Mouse (Mus musculus): Measurements from ENCODE around the gene Dnase1l2. TPM values are rescaled to one million over a fixed set of nuclear protein-coding genes. Genes with fewer than 3 reads are reported as not detected.

The Dnase1l2 gene
- polyA plus RNA-seq, 1 experiment, result 18.2 TPM

- TF ChIP-seq POLR2A (IDR thresholded peaks at IDR 0.05; ENCODE audit: control insufficient read depth, extremely low read depth, insufficient read depth, low read length, poor library complexity) (peak; percentile 65), CTCF (IDR thresholded peaks at IDR 0.05; ENCODE audit: borderline replicate concordance, control insufficient read depth, extremely low read depth, insufficient read depth, low read length, poor library complexity) (no peak)
- WGBS, result under 1% methylated on average over 64 of the region's 64 CpGs
- Histone ChIP-seq H3K27me3 (ENCODE audit: control insufficient read depth, insufficient read depth, low read length) (no peaks in the 10 kb centered on the region), H3K4me3 (ENCODE audit: control insufficient read depth, insufficient read depth, low read length) (peak within 1 kb of the TSS; percentile 69), H3K36me3 (ENCODE audit: control insufficient read depth, insufficient read depth, low read length) (peaks cover 21% of the 10 kb centered on the region), H3K27ac (ENCODE audit: control insufficient read depth, insufficient read depth, low read length) (peak within 1 kb of the TSS; percentile 86), H3K4me1 (replicated peaks; ENCODE audit: control insufficient read depth, insufficient read depth, low read length) (peaks cover 9% of the 10 kb centered on the region)
- peak; percentile 89 for DNase-seq
Measured at GRCm38 (mm10) chr17:24414230-24414976, 28.5 kb downstream of the Dnase1l2 start, which contains the start of gene Rnps1. Gene Rnps1 (plus strand): TSS chr17:24414565.

- Histone ChIP-seq H3K4me3 (ENCODE audit: control insufficient read depth, insufficient read depth, low read length) (peak overlapping the region; percentile 61), H3K27me3 (ENCODE audit: control insufficient read depth, insufficient read depth, low read length) (no peaks in the 10 kb centered on the region), H3K27ac (ENCODE audit: control insufficient read depth, insufficient read depth, low read length) (peak overlapping the region; percentile 86), H3K36me3 (ENCODE audit: control insufficient read depth, insufficient read depth, low read length) (peaks cover 21% of the 10 kb centered on the region), H3K4me1 (replicated peaks; ENCODE audit: control insufficient read depth, insufficient read depth, low read length) (peaks cover 9% of the 10 kb centered on the region)
- peak; percentile 50 for DNase-seq
- 0 out of 2 replicates have a peak, but pooled peaks have one; percentile 15 for TF ChIP-seq CTCF (IDR thresholded peaks at IDR 0.05; ENCODE audit: borderline replicate concordance, control insufficient read depth, extremely low read depth, insufficient read depth, low read length, poor library complexity)
- TF ChIP-seq POLR2A (IDR thresholded peaks at IDR 0.05; ENCODE audit: control insufficient read depth, extremely low read depth, insufficient read depth, low read length, poor library complexity), result no peak
- 11% methylated on average over 22 of the region's 22 CpGs for WGBS
Measured at GRCm38 (mm10) chr17:24413557-24414211, 29.2 kb downstream of the Dnase1l2 start.

- Histone ChIP-seq H3K27ac (ENCODE audit: control insufficient read depth, insufficient read depth, low read length) (no peak overlapping the region), H3K36me3 (ENCODE audit: control insufficient read depth, insufficient read depth, low read length) (peaks cover 21% of the 10 kb centered on the region), H3K27me3 (ENCODE audit: control insufficient read depth, insufficient read depth, low read length) (no peaks in the 10 kb centered on the region), H3K4me1 (replicated peaks; ENCODE audit: control insufficient read depth, insufficient read depth, low read length) (no peaks in the 10 kb centered on the region), H3K4me3 (ENCODE audit: control insufficient read depth, insufficient read depth, low read length) (no peak overlapping the region)
- DNase-seq, result no peak
- TF ChIP-seq POLR2A (IDR thresholded peaks at IDR 0.05; ENCODE audit: control insufficient read depth, extremely low read depth, insufficient read depth, low read length, poor library complexity) (no peak), CTCF (IDR thresholded peaks at IDR 0.05; ENCODE audit: borderline replicate concordance, control insufficient read depth, extremely low read depth, insufficient read depth, low read length, poor library complexity) (no peak)
- 96% methylated on average over 12 of the region's 12 CpGs for WGBS
Measured at GRCm38 (mm10) chr17:24407116-24407803, 35.6 kb downstream of the Dnase1l2 start.

GRCm38 (mm10) chr17:24402371-24402770 lies 40.5 kb downstream of the Dnase1l2 start:
- Histone ChIP-seq H3K27me3 (ENCODE audit: control insufficient read depth, insufficient read depth, low read length) (no peaks in the 10 kb centered on the region), H3K4me1 (replicated peaks; ENCODE audit: control insufficient read depth, insufficient read depth, low read length) (no peaks in the 10 kb centered on the region), H3K4me3 (ENCODE audit: control insufficient read depth, insufficient read depth, low read length) (no peak overlapping the region), H3K36me3 (ENCODE audit: control insufficient read depth, insufficient read depth, low read length) (no peaks in the 10 kb centered on the region; the same call in 1 of the 2 replicates), H3K27ac (ENCODE audit: control insufficient read depth, insufficient read depth, low read length) (no peak overlapping the region)
- no peak for TF ChIP-seq CTCF (IDR thresholded peaks at IDR 0.05; ENCODE audit: borderline replicate concordance, control insufficient read depth, extremely low read depth, insufficient read depth, low read length, poor library complexity)
- no peak for TF ChIP-seq POLR2A (IDR thresholded peaks at IDR 0.05; ENCODE audit: control insufficient read depth, extremely low read depth, insufficient read depth, low read length, poor library complexity)
- DNase-seq, result no peak
- 96% methylated on average over 3 of the region's 3 CpGs for WGBS

- Histone ChIP-seq H3K36me3 (ENCODE audit: control insufficient read depth, insufficient read depth, low read length) (no peaks in the 10 kb centered on the region), H3K27me3 (ENCODE audit: control insufficient read depth, insufficient read depth, low read length) (no peaks in the 10 kb centered on the region), H3K4me1 (replicated peaks; ENCODE audit: control insufficient read depth, insufficient read depth, low read length) (no peaks in the 10 kb centered on the region), H3K4me3 (ENCODE audit: control insufficient read depth, insufficient read depth, low read length) (no peak overlapping the region), H3K27ac (ENCODE audit: control insufficient read depth, insufficient read depth, low read length) (no peak overlapping the region)
- 93% methylated on average over 7 of the region's 7 CpGs for WGBS
- TF ChIP-seq CTCF (IDR thresholded peaks at IDR 0.05; ENCODE audit: borderline replicate concordance, control insufficient read depth, extremely low read depth, insufficient read depth, low read length, poor library complexity) (no peak), POLR2A (IDR thresholded peaks at IDR 0.05; ENCODE audit: control insufficient read depth, extremely low read depth, insufficient read depth, low read length, poor library complexity) (no peak)
- DNase-seq, result no peak
Measured at GRCm38 (mm10) chr17:24394456-24394855, 48.4 kb downstream of the Dnase1l2 start.

GRCm38 (mm10) chr17:24393527-24393926 lies 49.4 kb downstream of the Dnase1l2 start:
- Histone ChIP-seq H3K4me3 (ENCODE audit: control insufficient read depth, insufficient read depth, low read length) (no peak overlapping the region), H3K27ac (ENCODE audit: control insufficient read depth, insufficient read depth, low read length) (no peak overlapping the region), H3K4me1 (replicated peaks; ENCODE audit: control insufficient read depth, insufficient read depth, low read length) (no peaks in the 10 kb centered on the region), H3K27me3 (ENCODE audit: control insufficient read depth, insufficient read depth, low read length) (no peaks in the 10 kb centered on the region), H3K36me3 (ENCODE audit: control insufficient read depth, insufficient read depth, low read length) (no peaks in the 10 kb centered on the region)
- no peak for DNase-seq
- 65% methylated on average over 4 of the region's 4 CpGs for WGBS
- no peak for TF ChIP-seq POLR2A (IDR thresholded peaks at IDR 0.05; ENCODE audit: control insufficient read depth, extremely low read depth, insufficient read depth, low read length, poor library complexity)
- TF ChIP-seq CTCF (IDR thresholded peaks at IDR 0.05; ENCODE audit: borderline replicate concordance, control insufficient read depth, extremely low read depth, insufficient read depth, low read length, poor library complexity), result no peak
